Mouse (Mus musculus) testis, adult 2 months (tissue): Measurements from ENCODE around the gene Arhgap30.

Experiments
- CTCF ChIP-seq: fragments of 200-500 bp; IDR thresholded peaks from 2 replicates; pipeline ENCODE4 v1.5.1; 2012; ENCODE audit warnings: low read depth, mild to moderate bottlenecking, inconsistent platforms, low read length, moderate library complexity; ENCODE audit not compliant: control insufficient read depth, insufficient read depth, insufficient replicate concordance
- POLR2A ChIP-seq: fragments of 200-500 bp; IDR thresholded peaks from 2 replicates; pipeline ENCODE4 v1.6.1; 2012; ENCODE audit warnings: low read depth, mild to moderate bottlenecking, inconsistent platforms, low read length, moderate library complexity; ENCODE audit not compliant: control insufficient read depth

GRCm38 (mm10) chr1:171422504-171423095, 33.8 kb downstream of the Arhgap30 start:
- TF ChIP-seq CTCF (no peak), POLR2A (no peak)
